Mouse (Mus musculus) heart, postnatal 14 days (tissue): ENCODE measurements around the gene Tpgs1. TPM values are rescaled to one million over a fixed set of nuclear protein-coding genes. Genes with fewer than 3 reads are reported as not detected.
"Not testable (repeated sequence)": the region's sequence is repeated elsewhere in the genome, so short reads cannot be mapped to it uniquely, and the experiment has no call there.

Experiments used
- DNase-seq, 2 experiments: peaks; one replicate each; pipeline ENCODE4 v3.0.0; 2021 to 2022
- intact Hi-C: fragments of 180-260 bp; cut with DNase I; formaldehyde crosslinking; loops from one replicate; pipeline ENCODE4 v1.15.1; 2025
- total RNA-seq, 2 experiments: library from RNA; stranded (reverse); gene quantifications; 2 replicates each; pipeline ENCODE4 v1.2.3; 2021

The Tpgs1 gene
- total RNA-seq, 2 experiments from 2014 or later = 21.7 to 23.0 TPM

- DNase-seq = no peak
- intact Hi-C loops = no loop called here
Measured at GRCm38 (mm10) chr10:79687513-79687912, 18.3 kb downstream of the Tpgs1 start.

- intact Hi-C loops = no loop called here
- no peak for DNase-seq
Measured at GRCm38 (mm10) chr10:79688720-79689119, 19.6 kb downstream of the Tpgs1 start, which contains the start of gene Gzmm. Gene Gzmm, plus strand, starts transcription at chr10:79689020.

GRCm38 (mm10) chr10:79689178-79689577 lies 20.0 kb downstream of the Tpgs1 start:
- DNase-seq = no peak
- intact Hi-C loops = no loop called here

DNA sequence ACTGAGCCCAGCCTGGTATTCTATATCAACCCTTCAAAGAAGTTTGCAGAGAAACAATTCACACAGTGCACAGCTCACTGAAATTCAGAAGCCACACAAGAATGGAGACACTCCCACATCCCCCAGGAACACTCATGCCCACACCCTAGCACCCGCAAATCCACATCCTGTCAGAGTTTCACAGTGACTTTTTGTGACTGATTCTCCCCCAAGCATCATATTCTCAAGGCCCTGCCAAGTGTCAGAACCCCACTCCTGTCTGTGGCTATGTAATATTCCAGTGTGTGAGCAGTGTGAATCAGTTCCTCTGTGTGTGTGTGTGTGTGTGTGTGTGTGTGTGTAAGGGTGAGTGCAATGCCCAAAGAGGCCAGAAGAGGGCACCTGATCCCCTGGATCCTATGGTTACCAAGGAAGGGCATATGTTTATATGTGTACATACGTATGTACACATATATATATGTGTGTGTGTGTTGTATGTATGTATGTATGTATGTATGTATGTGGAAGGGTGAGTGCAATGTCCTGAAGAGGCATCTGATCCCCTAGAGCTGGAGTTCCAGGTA lies 22.9 kb downstream of the Tpgs1 start:
- no peak for DNase-seq
- intact Hi-C loops = no loop called here

- no peak for DNase-seq
- intact Hi-C loops = no loop called here
Measured at GRCm38 (mm10) chr10:79693580-79694378, 24.6 kb downstream of the Tpgs1 start.

DNA sequence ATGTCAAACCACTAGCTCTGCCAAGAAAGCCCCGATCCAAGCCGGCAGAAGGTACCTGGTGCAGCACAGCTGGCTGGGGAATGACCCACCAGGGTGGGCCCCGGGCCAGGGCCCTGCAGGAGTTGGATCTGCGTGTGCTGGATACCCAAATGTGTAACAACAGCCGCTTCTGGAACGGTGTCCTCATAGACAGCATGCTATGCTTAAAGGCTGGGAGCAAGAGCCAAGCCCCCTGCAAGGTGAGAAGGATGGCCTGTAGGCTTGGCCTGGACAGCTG lies 25.1 kb downstream of the Tpgs1 start:
- intact Hi-C loops = no loop called here
- no peak for DNase-seq

DNA sequence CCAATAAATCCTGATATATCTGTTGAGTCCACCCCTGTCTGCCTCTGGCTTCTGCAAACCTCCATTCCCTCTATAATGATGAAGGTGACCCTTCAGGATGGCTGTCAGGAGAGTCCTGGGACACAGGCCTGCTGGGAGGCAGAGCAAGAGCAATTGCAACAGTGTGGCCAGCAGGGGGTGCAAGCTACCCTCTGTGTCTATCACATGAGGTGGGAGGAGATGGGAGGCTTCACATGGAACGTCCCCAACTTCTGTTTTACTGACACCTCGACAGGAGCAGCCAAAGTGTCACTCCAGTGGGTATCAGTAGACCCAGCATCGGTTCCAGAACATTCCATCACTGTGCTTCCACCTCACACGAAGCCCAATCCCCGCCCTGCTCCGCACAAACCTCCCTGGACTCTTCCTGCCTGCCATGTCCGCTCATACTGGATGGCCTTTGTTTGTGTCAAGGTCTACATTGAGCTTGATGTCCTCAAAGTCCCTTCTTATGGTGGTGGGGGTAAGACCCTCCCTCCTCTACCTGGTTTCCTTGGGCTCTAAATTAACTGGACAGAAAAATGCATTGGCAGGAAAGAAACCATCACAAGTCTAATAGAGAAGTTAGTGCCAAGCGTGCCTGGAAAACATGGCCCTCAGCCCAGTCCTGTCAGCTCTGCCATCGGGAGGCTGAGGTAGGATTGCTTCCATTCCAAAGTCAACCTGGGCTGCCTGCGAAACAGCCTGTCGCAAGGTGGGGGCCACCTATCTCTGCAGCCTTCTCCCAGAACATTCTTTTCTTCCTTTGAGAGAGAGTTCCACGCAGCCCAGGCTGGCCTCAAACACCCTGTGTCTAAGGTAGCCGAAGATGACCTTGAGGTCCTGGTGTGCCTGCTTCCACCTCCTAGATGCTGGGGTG lies 26.3 kb downstream of the Tpgs1 start:
- intact Hi-C loops = loop anchor here (5.0 kb wide), 1 partner anchor 92 kb away; no protein-coding TSS in a partner anchor

GRCm38 (mm10) chr10:79696129-79696651 lies 27.0 kb downstream of the Tpgs1 start:
- DNase-seq = no peak
- intact Hi-C loops = loop anchor here (5.0 kb wide), 1 partner anchor 91 kb away; no protein-coding TSS in a partner anchor

More for the DNA sequence above, 26.3 kb downstream of the Tpgs1 start:
- peak; percentile 87 to 91 for DNase-seq

GRCm38 (mm10) chr10:79697916-79698315 lies 28.7 kb downstream of the Tpgs1 start:
- intact Hi-C loops = loop anchor here (5.0 kb wide), 1 partner anchor 89 kb away; no protein-coding TSS in a partner anchor
- DNase-seq = no peak

DNA sequence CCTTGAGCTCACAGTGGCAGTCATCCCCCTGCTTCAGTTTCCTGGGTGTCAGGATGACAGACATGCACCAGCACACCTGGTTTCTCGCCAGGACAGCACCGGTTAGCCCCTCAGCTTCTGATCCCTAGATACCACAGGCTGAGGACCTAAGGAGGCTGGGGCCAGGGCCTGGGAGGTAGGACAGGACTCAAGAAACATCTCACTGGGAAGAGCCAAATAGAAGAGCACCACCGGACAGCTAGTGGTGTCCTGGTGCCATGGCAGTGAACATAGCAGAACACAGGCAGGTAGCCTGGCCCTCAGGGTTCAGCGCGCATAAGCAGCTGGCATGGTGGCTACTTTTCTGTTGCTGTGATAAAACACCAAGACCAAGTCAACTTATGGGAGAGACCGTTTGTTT lies 29.3 kb downstream of the Tpgs1 start:
- intact Hi-C loops = loop anchor here (5.0 kb wide), 1 partner anchor 89 kb away; no protein-coding TSS in a partner anchor
- DNase-seq = no peak

DNA sequence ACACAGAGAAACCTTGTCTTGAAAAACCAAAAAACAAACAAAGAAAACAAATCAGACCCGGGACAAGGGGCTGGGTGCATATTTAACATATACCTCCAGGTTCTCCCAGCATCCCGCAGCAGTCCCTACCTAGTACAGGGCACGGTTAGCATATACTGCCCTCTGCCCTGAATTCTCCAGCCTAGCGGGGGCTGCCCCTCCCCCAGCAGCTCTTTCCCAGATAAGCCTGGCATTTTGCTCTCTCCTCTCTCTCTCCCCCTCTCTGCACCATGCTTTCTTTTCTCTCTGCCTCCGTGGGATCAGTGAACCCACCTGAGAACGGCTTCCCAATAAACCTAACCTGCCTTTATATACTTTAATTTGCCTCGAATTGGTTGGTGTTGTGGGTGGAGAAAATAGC lies 31.5 kb downstream of the Tpgs1 start:
- DNase-seq = no peak
- intact Hi-C loops = no loop called here

GRCm38 (mm10) chr10:79701443-79702129 lies 32.4 kb downstream of the Tpgs1 start:
- DNase-seq = peak; percentile 65 to 79
- intact Hi-C loops = no loop called here

- DNase-seq, intact Hi-C loops: not testable (repeated sequence)
Measured at GRCm38 (mm10) chr10:79702970-79703369, 33.8 kb downstream of the Tpgs1 start.

DNA sequence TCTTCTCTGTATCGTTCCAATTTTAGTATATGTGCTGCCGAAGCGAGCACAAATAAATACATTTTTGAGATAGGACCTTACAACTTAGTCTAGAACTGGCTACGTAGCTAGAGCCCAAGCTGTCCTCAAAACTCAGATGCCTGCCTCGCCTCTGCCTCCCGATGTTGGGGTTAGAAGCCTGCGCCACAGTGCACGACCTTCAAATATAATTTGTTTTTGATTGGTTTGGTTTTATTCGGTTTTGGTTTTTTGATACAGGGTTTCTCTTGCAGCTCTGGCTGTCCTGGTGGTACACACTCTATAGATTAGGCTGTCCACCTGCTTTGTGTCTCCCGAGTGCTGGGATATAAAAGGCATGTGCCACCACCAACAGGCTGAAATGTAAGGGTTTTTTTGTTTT lies 34.4 kb downstream of the Tpgs1 start:
- intact Hi-C loops = no loop called here
- no peak for DNase-seq

DNA sequence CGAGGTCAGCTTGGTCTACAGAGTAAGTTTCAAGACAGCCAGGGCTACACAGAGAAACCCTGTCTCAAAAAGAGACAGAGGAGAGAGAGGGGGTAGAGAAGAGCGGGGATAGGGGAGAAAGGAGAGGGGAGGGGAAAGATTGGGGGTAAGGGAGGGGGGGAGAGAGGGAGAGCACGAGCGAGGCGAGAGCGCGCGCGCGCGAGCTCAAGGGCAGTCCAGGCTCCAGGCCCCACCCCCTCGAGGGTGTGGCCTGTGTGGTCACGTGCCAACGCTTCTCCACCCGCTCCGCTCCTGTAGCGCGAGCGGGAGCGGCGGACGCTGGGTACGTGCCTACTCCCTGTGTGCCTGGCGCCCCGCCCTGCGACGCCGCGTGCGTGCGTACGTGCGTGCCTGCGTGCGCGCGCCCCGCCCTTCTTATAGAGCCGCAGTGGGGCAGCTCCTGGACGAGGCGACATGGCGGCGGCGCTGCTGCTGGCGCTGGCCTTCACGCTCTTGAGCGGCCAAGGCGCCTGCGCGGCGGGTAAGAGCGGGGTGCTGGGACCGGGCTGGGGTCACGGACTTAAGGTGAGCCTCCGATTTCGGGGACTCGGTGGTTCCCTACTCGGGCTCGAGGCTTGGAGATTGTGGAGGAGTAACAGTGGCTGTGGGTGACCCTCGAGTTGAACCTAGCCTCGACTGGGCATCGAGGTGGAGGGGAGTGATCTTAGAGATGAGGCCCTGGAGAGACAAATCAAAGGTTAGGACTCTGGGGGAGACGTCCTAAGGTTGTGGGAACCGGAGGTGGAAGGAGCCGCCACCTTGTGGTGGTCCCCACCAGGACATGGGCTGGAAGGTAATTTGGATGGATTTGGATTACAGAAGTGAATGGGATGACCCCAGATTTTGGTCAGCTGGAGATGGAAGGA lies 35.1 kb downstream of the Tpgs1 start, which contains the start of gene Bsg:
Gene Bsg (plus strand): TSS at position 427 of the 905 bp plus-strand sequence.
- intact Hi-C loops = no loop called here

DNA sequence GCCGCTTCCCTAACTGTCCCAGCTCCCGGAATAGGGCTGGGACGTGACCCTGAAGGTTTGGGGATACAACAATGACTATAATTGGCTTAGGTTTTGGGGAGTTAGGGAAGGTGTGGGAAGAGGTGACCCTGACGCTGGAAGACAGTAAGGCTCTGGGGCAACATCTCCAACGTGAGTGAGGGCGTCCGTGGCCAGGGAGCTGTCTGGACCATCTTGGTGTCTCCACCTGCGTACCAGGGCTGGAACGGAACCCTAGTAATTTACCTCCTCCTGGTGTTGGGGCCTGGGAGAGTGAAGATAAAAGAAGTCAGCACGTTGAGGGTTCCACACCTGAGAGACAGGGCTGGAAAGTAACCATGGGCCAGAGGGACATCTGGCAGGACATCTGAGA lies 35.8 kb downstream of the Tpgs1 start:
- intact Hi-C loops = loop anchor here (5.0 kb wide), 1 partner anchor 72 kb away; the partner anchor contains the start of gene Fstl3
- no peak for DNase-seq

More for the DNA sequence above, 35.1 kb downstream of the Tpgs1 start, which contains the start of gene Bsg:
- peak; percentile 99 to 100 for DNase-seq

GRCm38 (mm10) chr10:79705951-79706350 lies 36.8 kb downstream of the Tpgs1 start:
- intact Hi-C loops = loop anchor here (5.0 kb wide), 1 partner anchor 71 kb away; the partner anchor contains the start of gene Fstl3
- no peak for DNase-seq

DNA sequence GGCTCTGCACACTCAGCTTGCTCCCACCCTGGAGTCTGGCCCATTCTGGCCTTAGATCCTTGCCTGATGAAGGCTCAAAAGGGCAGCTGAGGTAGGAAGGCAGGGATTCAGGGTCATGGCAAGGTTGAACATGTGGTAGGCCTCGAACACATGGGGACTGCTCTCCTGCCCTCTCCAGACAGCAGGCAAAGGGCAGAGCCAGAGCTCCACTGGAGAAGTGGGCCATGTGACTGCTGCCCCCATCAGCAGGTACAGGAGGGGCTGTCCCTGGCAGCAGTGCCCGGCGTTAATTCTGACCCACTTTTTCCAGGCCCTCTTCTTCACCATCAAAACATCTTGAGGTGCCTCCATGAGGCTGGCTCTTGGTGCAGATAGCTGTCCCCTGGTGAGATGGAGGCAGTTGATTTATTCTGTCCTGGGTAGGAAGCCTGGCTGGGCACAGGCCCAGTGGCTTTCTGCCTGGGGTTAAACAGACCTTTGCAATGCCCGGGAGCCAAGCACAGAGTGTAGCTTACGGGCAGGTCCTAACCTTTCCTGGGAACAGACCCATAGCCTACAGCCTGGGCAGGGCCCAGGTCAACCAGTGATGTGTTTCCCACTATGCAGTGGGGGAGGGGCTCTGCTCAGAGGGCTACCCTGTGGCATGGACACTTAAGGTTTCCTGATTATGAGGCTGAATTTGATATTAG lies 37.4 kb downstream of the Tpgs1 start:
- DNase-seq = no peak

More for the DNA sequence above, 37.4 kb downstream of the Tpgs1 start:
- intact Hi-C loops = loop anchor here (5.0 kb wide), 1 partner anchor 71 kb away; the partner anchor contains the start of gene Fstl3
